Mouse (Mus musculus): ENCODE measurements around the gene Plpp1. TPM values are rescaled to one million over a fixed set of nuclear protein-coding genes. Genes with fewer than 3 reads are reported as not detected.

Plpp1 gene
- polyA plus RNA-seq, 1 experiment from 2014 or later = 68.1 TPM

GRCm38 (mm10) chr13:112837621-112838155, 37.1 kb downstream of the Plpp1 start:
- Histone ChIP-seq H3K9ac (no peak overlapping the region), H3K4me3 (replicated peaks) (no peak overlapping the region), H3K4me2 (replicated peaks) (no peak overlapping the region), H3K4me1 (peaks cover 9% of the 10 kb centered on the region), H3K27me3 (no peaks in the 10 kb centered on the region), H3K9me3 (replicated peaks) (no peaks in the 10 kb centered on the region), H3K36me3 (0 out of 2 replicates have a peak, but pooled peaks cover 3% of the 10 kb centered on the region), H3K27ac (replicated peaks) (no peak overlapping the region)
- WGBS = 75% methylated on average over 9 of the region's 9 CpGs
- no peak for ATAC-seq (ENCODE audit: insufficient number of reproducible peaks, low FRiP score, low TSS enrichment, low read depth)

- Histone ChIP-seq H3K4me1 (peaks cover 3% of the 10 kb centered on the region; the same call in 1 of the 2 replicates), H3K27me3 (no peaks in the 10 kb centered on the region), H3K27ac (replicated peaks) (no peak overlapping the region), H3K4me2 (replicated peaks) (no peak overlapping the region), H3K4me3 (replicated peaks) (no peak overlapping the region), H3K9me3 (replicated peaks) (no peaks in the 10 kb centered on the region), H3K36me3 (0 out of 2 replicates have a peak, but pooled peaks cover 3% of the 10 kb centered on the region), H3K9ac (no peak overlapping the region)
- ATAC-seq (ENCODE audit: insufficient number of reproducible peaks, low FRiP score, low TSS enrichment, low read depth) = no peak
- WGBS = 92% methylated on average over 6 of the region's 6 CpGs
These were observed 38.1 kb downstream of the Plpp1 start for GRCm38 (mm10) chr13:112838562-112839232.

- Histone ChIP-seq H3K27me3 (no peaks in the 10 kb centered on the region), H3K4me3 (replicated peaks) (no peak overlapping the region), H3K36me3 (peaks cover 12% of the 10 kb centered on the region), H3K4me2 (replicated peaks) (no peak overlapping the region), H3K27ac (replicated peaks) (no peak overlapping the region), H3K9me3 (replicated peaks) (no peaks in the 10 kb centered on the region), H3K4me1 (no peaks in the 10 kb centered on the region), H3K9ac (no peak overlapping the region)
- ATAC-seq (ENCODE audit: insufficient number of reproducible peaks, low FRiP score, low TSS enrichment, low read depth) = no peak
- 87% methylated on average over 16 of the region's 16 CpGs for WGBS
These were observed 39.9 kb downstream of the Plpp1 start for GRCm38 (mm10) chr13:112840241-112841087.

- Histone ChIP-seq H3K9me3 (replicated peaks) (no peaks in the 10 kb centered on the region), H3K4me3 (replicated peaks) (no peak overlapping the region), H3K9ac (no peak overlapping the region), H3K36me3 (peaks cover 16% of the 10 kb centered on the region), H3K27ac (replicated peaks) (no peak overlapping the region), H3K27me3 (no peaks in the 10 kb centered on the region), H3K4me2 (replicated peaks) (no peak overlapping the region), H3K4me1 (no peaks in the 10 kb centered on the region)
- ATAC-seq (ENCODE audit: insufficient number of reproducible peaks, low FRiP score, low TSS enrichment, low read depth) = no peak
- 96% methylated on average over 3 of the region's 3 CpGs for WGBS
These were observed 45.3 kb downstream of the Plpp1 start for GRCm38 (mm10) chr13:112845931-112846330.

GRCm38 (mm10) chr13:112853710-112854316, 53.2 kb downstream of the Plpp1 start:
- H3K4me3 ChIP-seq (replicated peaks) = no peak overlapping the region
- H3K4me2 ChIP-seq (replicated peaks) = no peak overlapping the region
- no peaks in the 10 kb centered on the region for H3K9me3 ChIP-seq (replicated peaks)
- no peak for ATAC-seq (ENCODE audit: insufficient number of reproducible peaks, low FRiP score, low TSS enrichment, low read depth)
- 73% methylated on average over 17 of the region's 17 CpGs for WGBS
- no peak overlapping the region for H3K9ac ChIP-seq
- peaks cover 12% of the 10 kb centered on the region; the same call in 1 of the 2 replicates for H3K36me3 ChIP-seq
- no peak overlapping the region for H3K27ac ChIP-seq (replicated peaks)
- H3K27me3 ChIP-seq = no peaks in the 10 kb centered on the region
- H3K4me1 ChIP-seq = no peaks in the 10 kb centered on the region

- Histone ChIP-seq H3K9me3 (replicated peaks) (no peaks in the 10 kb centered on the region), H3K27ac (replicated peaks) (no peak overlapping the region), H3K4me3 (replicated peaks) (no peak overlapping the region), H3K9ac (no peak overlapping the region), H3K36me3 (peaks cover 12% of the 10 kb centered on the region; the same call in 1 of the 2 replicates), H3K4me1 (no peaks in the 10 kb centered on the region), H3K4me2 (replicated peaks) (no peak overlapping the region), H3K27me3 (no peaks in the 10 kb centered on the region)
- ATAC-seq (ENCODE audit: insufficient number of reproducible peaks, low FRiP score, low TSS enrichment, low read depth) = no peak
- WGBS = 75% methylated on average over 6 of the region's 6 CpGs
These were observed 53.8 kb downstream of the Plpp1 start for GRCm38 (mm10) chr13:112854402-112854801.

- Histone ChIP-seq H3K9ac (no peak overlapping the region), H3K9me3 (replicated peaks) (no peaks in the 10 kb centered on the region), H3K4me3 (replicated peaks) (no peak overlapping the region), H3K36me3 (peaks cover 23% of the 10 kb centered on the region), H3K27me3 (no peaks in the 10 kb centered on the region), H3K27ac (replicated peaks) (no peak overlapping the region), H3K4me1 (no peaks in the 10 kb centered on the region), H3K4me2 (replicated peaks) (no peak overlapping the region)
- no peak for ATAC-seq (ENCODE audit: insufficient number of reproducible peaks, low FRiP score, low TSS enrichment, low read depth)
- WGBS = 81% methylated on average over 7 of the region's 7 CpGs
These were observed 57.3 kb downstream of the Plpp1 start for GRCm38 (mm10) chr13:112857921-112858320.

- Histone ChIP-seq H3K27ac (replicated peaks) (no peak overlapping the region), H3K27me3 (no peaks in the 10 kb centered on the region), H3K4me1 (no peaks in the 10 kb centered on the region), H3K4me3 (replicated peaks) (no peak overlapping the region), H3K4me2 (replicated peaks) (no peak overlapping the region), H3K36me3 (peaks cover 37% of the 10 kb centered on the region), H3K9me3 (replicated peaks) (no peaks in the 10 kb centered on the region), H3K9ac (no peak overlapping the region)
- ATAC-seq (ENCODE audit: insufficient number of reproducible peaks, low FRiP score, low TSS enrichment, low read depth) = no peak
- 87% methylated on average over 21 of the region's 21 CpGs for WGBS
These were observed 59.1 kb downstream of the Plpp1 start for GRCm38 (mm10) chr13:112859574-112860134.

- 73% methylated on average over 2 of the region's 2 CpGs for WGBS
These were observed 59.8 kb downstream of the Plpp1 start for GRCm38 (mm10) chr13:112860370-112860769.

GRCm38 (mm10) chr13:112860911-112861310, 60.3 kb downstream of the Plpp1 start:
- Histone ChIP-seq H3K27ac (replicated peaks) (no peak overlapping the region), H3K36me3 (peaks cover 47% of the 10 kb centered on the region), H3K9me3 (replicated peaks) (no peaks in the 10 kb centered on the region), H3K4me2 (replicated peaks) (no peak overlapping the region), H3K27me3 (no peaks in the 10 kb centered on the region), H3K9ac (no peak overlapping the region), H3K4me1 (no peaks in the 10 kb centered on the region), H3K4me3 (replicated peaks) (no peak overlapping the region)
- WGBS = 90% methylated on average over 9 of the region's 9 CpGs
- no peak for ATAC-seq (ENCODE audit: insufficient number of reproducible peaks, low FRiP score, low TSS enrichment, low read depth)

More at GRCm38 (mm10) chr13:112860370-112860769, 59.8 kb downstream of the Plpp1 start:
- H3K4me2 ChIP-seq (replicated peaks) = no peak overlapping the region
- peaks cover 42% of the 10 kb centered on the region for H3K36me3 ChIP-seq
- no peak overlapping the region for H3K9ac ChIP-seq
- H3K27ac ChIP-seq (replicated peaks) = no peak overlapping the region
- ATAC-seq (ENCODE audit: insufficient number of reproducible peaks, low FRiP score, low TSS enrichment, low read depth) = no peak
- H3K9me3 ChIP-seq (replicated peaks) = no peaks in the 10 kb centered on the region
- H3K4me3 ChIP-seq (replicated peaks) = no peak overlapping the region
- H3K27me3 ChIP-seq = no peaks in the 10 kb centered on the region
- H3K4me1 ChIP-seq = no peaks in the 10 kb centered on the region
